Mouse (Mus musculus) brain, adult 2 months (tissue): ENCODE results near the gene Cldn10.

Experiments used
- DNase-seq: peaks from one replicate; pipeline ENCODE4 v3.0.0; 2011; ENCODE audit warnings: low read depth, low spot score

Cldn10 gene

GRCm38 (mm10) chr14:118827283-118827904 is 39.7 kb downstream of the Cldn10 start:
- DNase-seq = peak; percentile 27

GRCm38 (mm10) chr14:118829331-118830095 is 41.8 kb downstream of the Cldn10 start:
- DNase-seq = peak; percentile 67

DNA sequence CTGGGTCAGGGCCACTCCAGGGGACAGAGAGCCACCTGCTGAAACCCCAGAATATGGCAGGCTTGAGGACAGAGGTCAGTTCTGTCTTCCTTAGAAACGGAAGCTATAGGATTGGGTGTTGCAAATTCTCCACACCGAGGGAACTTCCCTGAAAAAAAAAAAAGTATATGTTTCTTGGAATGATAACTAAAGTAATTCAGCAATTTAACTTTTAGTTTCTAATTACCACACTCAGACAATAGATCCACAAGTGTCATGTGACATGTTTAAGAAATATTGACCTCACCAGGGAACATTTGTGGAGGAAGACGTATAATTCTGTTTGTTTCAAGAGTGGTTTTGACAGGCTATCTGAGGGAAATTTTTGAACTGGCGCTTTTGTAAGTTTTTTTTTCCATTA is 43.9 kb downstream of the Cldn10 start:
- no peak for DNase-seq

DNA sequence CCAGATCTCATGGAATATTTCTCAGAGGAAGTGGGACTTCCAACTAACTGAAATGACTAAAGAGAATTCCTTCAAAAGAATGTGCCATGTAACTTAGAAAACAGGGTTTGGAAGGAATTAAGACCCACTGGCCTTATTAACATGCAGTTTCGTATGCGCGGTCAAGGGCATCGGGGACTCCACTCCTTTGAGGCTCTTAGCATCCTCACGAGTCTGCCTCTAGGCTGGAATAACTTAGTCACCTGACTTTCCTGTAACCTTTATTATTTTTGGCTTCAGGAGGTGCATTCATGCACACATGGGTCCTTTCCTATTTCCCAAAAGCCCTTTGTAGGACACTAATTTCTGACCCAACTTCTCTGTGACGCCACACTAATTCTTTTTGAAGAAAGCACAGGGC is 45.5 kb downstream of the Cldn10 start:
- DNase-seq = no peak

DNA sequence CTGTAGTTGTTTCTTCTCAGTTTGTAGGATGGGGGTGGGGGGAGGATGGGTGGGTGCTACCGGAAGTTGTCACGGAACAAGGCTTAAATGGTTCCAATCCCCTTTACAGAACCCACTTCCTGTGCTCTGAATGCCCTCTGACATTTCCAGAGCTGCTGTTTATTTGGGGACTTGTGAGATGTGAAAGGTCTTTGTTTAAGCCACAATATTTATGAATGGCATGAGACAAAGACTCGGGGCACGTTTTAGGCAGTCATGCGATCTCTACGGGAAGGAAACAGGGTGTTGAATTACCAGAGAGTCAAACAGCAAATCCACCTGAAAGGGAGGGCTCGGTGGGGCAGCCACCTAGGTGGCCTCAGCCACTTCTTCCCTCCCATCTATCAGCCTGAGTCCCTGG is 46.6 kb downstream of the Cldn10 start:
- no peak for DNase-seq

DNA sequence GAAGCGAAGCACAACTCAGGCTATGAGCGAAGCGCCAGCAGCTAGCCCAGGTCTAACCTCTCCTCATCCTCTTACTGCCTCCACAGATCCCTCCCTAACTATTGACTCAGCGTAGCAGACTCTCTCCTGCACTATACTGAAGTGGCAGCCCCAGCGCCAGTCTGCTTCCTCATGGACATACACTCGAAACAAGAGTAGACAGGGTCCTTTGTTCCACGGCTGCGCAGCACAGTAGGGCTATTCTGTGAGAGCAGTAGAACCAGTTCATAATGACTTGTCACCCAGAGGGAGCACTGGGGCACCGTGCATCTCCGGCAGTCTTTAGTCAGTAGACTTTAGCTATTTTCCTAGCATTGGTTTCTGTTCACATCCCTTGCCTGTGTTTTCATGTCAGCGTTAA is 48.4 kb downstream of the Cldn10 start:
- no peak for DNase-seq

- DNase-seq = no peak
Observed at GRCm38 (mm10) chr14:118836754-118837153, 49.0 kb downstream of the Cldn10 start.

DNA sequence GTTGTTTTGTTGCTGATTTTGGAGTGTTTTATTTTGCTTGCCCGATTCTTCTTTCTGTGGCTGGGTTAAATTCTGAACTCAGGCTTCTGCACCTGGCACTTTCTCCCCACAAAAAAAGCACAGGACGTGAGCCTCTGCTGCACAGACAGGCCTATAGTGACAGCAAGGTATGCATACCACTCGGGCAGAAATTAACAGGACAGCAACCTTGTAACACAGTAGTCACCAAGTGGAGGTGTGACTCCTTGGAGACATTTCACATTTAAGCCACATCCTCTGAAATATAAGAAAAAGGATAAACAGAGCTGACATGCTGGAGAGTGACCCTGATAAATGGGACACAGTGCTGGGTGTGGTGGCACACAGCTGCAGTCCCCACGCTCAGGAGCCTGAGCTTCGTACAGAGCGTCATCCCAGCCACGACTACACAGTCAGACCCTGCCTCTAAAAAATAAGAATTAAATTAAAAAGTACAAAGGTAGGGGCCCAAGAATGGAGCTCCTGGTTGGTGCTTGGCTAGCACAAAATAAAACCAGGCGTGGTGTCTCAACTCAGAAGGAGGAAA is 50.9 kb downstream of the Cldn10 start:
- DNase-seq = no peak

DNA sequence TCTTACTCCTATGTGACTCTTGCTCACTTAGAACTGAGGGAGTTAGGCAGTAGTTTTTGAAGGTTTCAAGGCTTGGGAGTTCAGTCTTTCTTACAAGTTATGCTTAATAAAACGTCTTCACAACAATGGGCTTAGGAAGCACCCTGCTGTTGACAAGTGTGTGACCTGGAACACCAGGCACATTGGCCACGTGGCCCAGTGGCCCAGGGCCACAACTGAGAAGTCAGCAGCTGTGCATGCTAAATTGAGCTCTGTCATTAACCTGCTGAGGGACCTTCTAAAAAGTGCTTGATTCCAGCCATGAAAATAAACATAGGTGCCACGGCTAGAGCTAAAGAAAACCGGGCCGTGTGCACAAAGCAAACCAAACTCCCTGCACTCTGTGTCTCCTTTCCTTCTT is 51.7 kb downstream of the Cldn10 start:
- DNase-seq = no peak

DNA sequence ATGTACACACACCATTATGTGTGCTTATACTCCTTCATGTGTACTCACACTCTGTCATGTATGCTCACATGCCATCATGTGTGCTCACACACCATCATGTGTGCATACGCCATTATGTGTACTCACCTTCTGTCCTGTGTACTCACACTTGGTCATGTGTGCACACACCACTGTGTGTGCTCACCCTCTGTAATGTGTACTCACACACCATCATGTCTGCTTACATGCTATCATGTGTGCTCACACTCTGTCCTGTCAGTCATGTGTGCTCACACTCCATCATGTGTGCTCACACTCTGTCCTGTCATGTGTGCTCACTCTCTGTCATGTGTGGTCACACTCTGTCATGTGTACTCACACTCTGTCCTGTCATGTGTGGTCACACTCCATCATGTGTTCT is 52.3 kb downstream of the Cldn10 start:
- DNase-seq = no peak

- no peak for DNase-seq
Observed at GRCm38 (mm10) chr14:118842353-118842752, 54.6 kb downstream of the Cldn10 start.

- DNase-seq = no peak
Observed at GRCm38 (mm10) chr14:118846834-118847233, 59.1 kb downstream of the Cldn10 start.

DNA sequence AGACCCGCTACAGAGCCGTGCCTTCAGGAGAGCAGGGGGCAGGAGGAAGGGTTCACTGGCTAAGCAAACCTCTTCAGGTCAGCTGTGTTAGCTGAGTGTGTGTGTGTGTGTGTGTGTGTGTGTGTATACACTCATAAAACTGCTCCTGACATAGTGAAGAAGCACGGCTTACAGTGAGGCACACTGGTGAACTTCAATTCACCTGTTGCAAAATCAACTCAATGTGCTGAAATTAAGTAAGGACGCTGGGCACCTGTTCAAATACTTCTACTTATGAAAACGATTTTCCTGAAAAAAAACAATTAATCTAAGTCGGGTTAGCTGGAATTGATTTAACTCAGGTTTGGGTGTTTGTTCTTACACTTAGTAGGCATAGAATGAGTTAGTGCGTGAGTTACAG is 60.5 kb downstream of the Cldn10 start:
- no peak for DNase-seq

GRCm38 (mm10) chr14:118850011-118850695 is 62.4 kb downstream of the Cldn10 start:
- no peak for DNase-seq

DNA sequence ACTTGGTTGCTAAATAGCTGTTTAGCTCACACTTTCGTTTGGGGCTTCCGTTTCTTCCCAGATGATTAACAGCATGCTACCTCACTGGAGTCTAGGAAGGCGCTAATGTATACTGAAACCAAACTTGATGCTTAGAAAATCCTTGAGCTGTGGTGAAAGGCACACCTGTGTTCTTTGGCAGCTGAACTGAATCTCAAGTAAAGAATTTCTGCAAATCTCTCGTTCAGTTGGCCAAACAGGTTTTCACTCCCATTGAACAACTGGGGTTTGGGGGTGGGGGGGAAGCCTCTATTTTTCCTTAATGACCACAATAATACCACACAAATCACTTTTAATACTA is 63.0 kb downstream of the Cldn10 start:
- DNase-seq = no peak

DNA sequence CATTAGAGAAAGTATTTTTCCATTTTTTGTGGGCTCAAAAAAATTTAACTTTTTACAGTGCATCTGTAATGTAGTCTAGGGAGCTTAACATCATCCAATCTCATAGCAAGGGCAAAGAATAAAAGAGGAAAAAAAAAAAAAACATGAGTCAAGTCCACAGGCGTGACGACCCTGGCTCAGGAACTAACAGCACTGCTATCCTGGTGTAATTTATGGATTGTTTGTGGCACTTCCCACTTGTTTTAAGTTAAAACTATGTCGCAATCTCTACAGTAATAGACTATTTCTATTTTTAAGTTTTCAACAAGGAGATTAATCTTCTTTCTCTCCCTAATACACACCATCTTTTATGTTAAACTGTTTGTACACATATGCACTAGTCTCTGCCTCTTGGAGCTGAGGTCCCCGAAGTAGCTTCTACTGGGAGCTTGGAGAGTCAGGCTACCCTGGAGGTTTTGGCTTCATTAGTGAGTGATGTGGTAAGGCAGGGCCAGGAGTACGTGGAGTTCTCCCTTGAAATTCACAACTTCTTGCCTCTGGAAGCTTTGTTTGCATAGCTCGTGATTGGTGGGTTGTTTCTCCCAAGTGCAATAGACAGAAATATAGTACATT is 63.9 kb downstream of the Cldn10 start:
- DNase-seq = no peak

DNA sequence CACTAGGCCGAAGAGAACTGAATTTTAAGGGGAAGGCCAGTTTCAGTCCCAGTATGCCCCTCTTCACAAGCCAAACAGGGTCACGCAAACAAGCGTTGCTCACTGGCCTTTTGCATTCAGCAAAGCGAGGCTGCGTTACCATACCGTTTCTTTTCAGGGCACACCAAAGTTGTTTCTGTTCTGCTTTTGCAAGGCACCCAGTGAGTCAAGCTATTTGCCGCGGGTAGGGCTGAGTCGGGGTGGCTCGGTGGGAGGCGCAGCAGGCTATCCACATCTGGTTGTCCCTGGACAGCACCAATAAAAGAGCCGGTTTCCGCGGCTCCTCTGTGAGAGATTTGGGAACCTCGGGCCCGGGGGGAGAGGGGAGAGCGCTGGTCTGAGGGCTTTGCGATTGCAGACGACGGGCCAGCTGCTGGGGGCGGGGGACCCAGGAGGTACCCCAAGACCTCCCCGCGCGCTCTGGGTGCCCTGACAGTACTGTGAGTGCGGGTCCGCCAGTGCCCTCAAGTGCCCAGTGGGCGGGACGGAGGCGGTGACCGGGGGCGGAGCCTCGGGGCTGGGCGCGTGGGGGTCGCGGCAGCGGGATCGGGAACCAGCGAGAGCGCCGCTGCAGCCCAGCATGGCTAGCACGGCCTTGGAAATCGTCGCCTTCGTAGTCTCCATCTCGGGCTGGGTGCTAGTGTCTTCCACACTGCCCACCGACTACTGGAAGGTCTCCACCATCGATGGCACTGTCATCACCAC is 66.8 kb downstream of the Cldn10 start:
- DNase-seq = peak; percentile 27

GRCm38 (mm10) chr14:118855141-118855800 is 67.6 kb downstream of the Cldn10 start:
- no peak for DNase-seq

- DNase-seq = no peak
Observed at GRCm38 (mm10) chr14:118856563-118856962, 68.9 kb downstream of the Cldn10 start.

GRCm38 (mm10) chr14:118858318-118858717 is 70.6 kb downstream of the Cldn10 start:
- DNase-seq = no peak

- DNase-seq = no peak
Observed at GRCm38 (mm10) chr14:118862253-118862652, 74.5 kb downstream of the Cldn10 start.
